Comparison of ENCODE assay signal across 15 mouse cellular contexts in the genomic region with DNA sequence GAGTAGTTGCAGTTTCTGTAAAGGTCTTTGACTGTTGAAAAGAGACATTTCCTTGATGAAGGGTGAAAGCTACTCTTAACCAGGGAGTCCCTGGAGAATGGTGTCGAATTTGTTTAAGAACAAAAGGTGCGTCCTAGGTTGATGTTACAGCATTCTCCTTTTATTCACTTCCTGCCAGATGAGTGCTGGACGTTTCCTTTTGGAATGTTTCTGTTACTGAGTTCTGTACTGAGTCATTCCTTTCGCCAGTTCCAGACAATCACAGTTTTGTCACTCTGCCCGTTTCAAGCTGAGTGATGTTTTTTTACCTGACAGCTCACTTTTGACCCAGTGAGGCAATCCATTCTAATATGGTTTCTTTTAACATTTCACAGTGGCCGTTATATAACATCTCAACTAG.
A peak's percentile ranks its signal among the peaks of the same experiment; 100 is the strongest.
DNase-seq lines count a peak whose midpoint lies in the region; ATAC-seq and TF ChIP-seq lines count a peak whose summit lies in the region.
"Had no signal": no experiment of that assay in that cellular context is flagged by ENCODE, and none has a peak within 500 bp of the region (broad histone marks: within the 10 kb centered on the region; RNA-seq: fewer than 3 reads in every experiment).

No protein-coding gene starts in this region.

- H3K27ac ChIP-seq in liver, adult 2 months (replicated peaks; ENCODE audit: insufficient read depth, low read depth, low read length), result peak overlapping the region; percentile 63
- no peak overlapping the region for H3K27ac ChIP-seq in liver, embryonic 12.5 days
- H3K27ac ChIP-seq: hindbrain, embryonic 15.5 days; limb, embryonic 13.5 days; macrophage had no signal

- peaks cover 9% of the 10 kb centered on the region for H3K4me1 ChIP-seq in liver, adult 2 months (ENCODE audit: control insufficient read depth, insufficient read depth, low read length)
- peaks cover 12% of the 10 kb centered on the region; the same call in 1 of the 2 replicates for H3K4me1 ChIP-seq in liver, embryonic 12.5 days
- H3K4me1 ChIP-seq: hindbrain, embryonic 15.5 days; limb, embryonic 13.5 days had no signal

- no peak for TF ChIP-seq POLR2A in liver, adult 2 months (IDR thresholded peaks at IDR 0.05; ENCODE audit: extremely low read depth, insufficient read depth, low read length)

- H3K79me2 ChIP-seq in liver, adult 2 months (ENCODE audit: control insufficient read depth, insufficient read depth, low read length), result peaks cover 20% of the 10 kb centered on the region

- peaks cover 22% of the 10 kb centered on the region for H3K36me3 ChIP-seq in liver, adult 2 months (ENCODE audit: control insufficient read depth, insufficient read depth, low read length)
- H3K36me3 ChIP-seq in liver, embryonic 12.5 days, result peaks cover 12% of the 10 kb centered on the region; the same call in 1 of the 2 replicates
- H3K36me3 ChIP-seq: hindbrain, embryonic 15.5 days had no signal

- H3K9me3 ChIP-seq in liver, embryonic 12.5 days (replicated peaks), result no peaks in the 10 kb centered on the region
- H3K9me3 ChIP-seq: hindbrain, embryonic 15.5 days; limb, embryonic 13.5 days had no signal

- ATAC-seq in liver, embryonic 12.5 days, result no peak
- ATAC-seq: activated CD4-positive, CD25-positive, alpha-beta regulatory T cell, adult 4 months had no signal

- no peak for TF ChIP-seq CTCF in liver, adult 2 months (IDR thresholded peaks at IDR 0.05; ENCODE audit: low read depth, low read length)

- DNase-seq in heart, adult 11 months, result peak; percentile 78
- DNase-seq in heart, postnatal 4 days, result no peak
- DNase-seq in liver, adult 2 months (ENCODE audit: extremely low read depth, low read depth, low spot score), result peak; percentile 93
- DNase-seq in NIH3T3 (ENCODE audit: low read depth), result peak; percentile 81
- peak; percentile 45 for DNase-seq in gonadal fat pad, adult 2 months (ENCODE audit: low read depth)
- no peak for DNase-seq in spleen, postnatal 14 days (ENCODE audit: low spot score in 2 of 2)
- no peak for DNase-seq in gastrocnemius, postnatal 4 days (ENCODE audit: low spot score in 2 of 2)
- DNase-seq: cerebellum, adult 11 months; kidney, postnatal 10 days had no signal

- no peak overlapping the region for H3K4me3 ChIP-seq in liver, adult 2 months (ENCODE audit: insufficient read depth, low read depth, low read length)
- H3K4me3 ChIP-seq in liver, embryonic 12.5 days, result no peak overlapping the region
- H3K4me3 ChIP-seq: hindbrain, embryonic 15.5 days; limb, embryonic 13.5 days had no signal

- no peak overlapping the region for H3K9ac ChIP-seq in liver, adult 2 months (ENCODE audit: low read depth, low read length)
- no peak overlapping the region for H3K9ac ChIP-seq in liver, embryonic 12.5 days
- H3K9ac ChIP-seq: hindbrain, embryonic 15.5 days; limb, embryonic 13.5 days had no signal

- H3K4me2 ChIP-seq in liver, embryonic 12.5 days, result no peak overlapping the region
- H3K4me2 ChIP-seq: hindbrain, embryonic 15.5 days; limb, embryonic 13.5 days had no signal

- no peaks in the 10 kb centered on the region for H3K27me3 ChIP-seq in liver, adult 2 months (ENCODE audit: control insufficient read depth, insufficient read depth, low read length)
- H3K27me3 ChIP-seq in liver, embryonic 12.5 days (replicated peaks), result no peaks in the 10 kb centered on the region
- H3K27me3 ChIP-seq: CH12.LX; hindbrain, embryonic 15.5 days; limb, embryonic 13.5 days had no signal

- WGBS in liver, adult 2 months, result 17% methylated on average over 6 of the region's 6 CpGs
- WGBS in liver, embryonic 12.5 days (ENCODE audit: insufficient replicate concordance), result 67% methylated on average over 6 of the region's 6 CpGs

Comparison
In these comparisons a context has a peak if more than half of its experiments do, and no peak if none do; other contexts are left out.
1. DNase-seq: peak in heart, adult 11 months (single experiment), liver, adult 2 months (single experiment), NIH3T3 (single experiment) and gonadal fat pad, adult 2 months (single experiment); none in heart, postnatal 4 days (single experiment), spleen, postnatal 14 days (0 of 2) and gastrocnemius, postnatal 4 days (0 of 2).